Mouse (Mus musculus) ES-E14 (cell line): ENCODE measurements around the gene Scel.

Source experiments
- CHD2 ChIP-seq: IDR thresholded peaks from 2 replicates; pipeline ENCODE4 v1.6.1; 2014; ENCODE audit warnings: mild to moderate bottlenecking, low read depth, low read length, inconsistent platforms
- ZC3H11A ChIP-seq: IDR thresholded peaks from 2 replicates; pipeline ENCODE4 v1.6.1; 2012; ENCODE audit warnings: low read depth, mild to moderate bottlenecking, inconsistent platforms, low read length, borderline replicate concordance
- ZNF384 ChIP-seq: IDR thresholded peaks from 2 replicates; pipeline ENCODE4 v1.6.1; 2012; ENCODE audit warnings: low read depth, low read length, inconsistent platforms

DNA sequence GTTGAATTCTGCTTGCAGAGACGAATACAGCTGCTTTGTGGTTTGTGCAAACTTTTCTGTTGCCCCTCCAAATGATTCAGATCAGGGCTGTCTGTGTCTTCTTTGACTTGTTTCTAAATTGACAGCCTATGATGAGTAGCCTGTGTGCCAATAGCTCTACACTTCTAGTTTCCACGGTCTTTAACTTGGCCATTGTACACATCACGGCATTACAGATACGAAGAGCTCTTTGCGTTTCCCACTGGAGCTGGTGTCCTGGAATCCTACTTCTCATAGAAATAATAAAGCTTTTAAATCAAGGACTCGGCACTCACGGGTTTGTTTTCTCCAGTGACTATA is 300 bp downstream of the Scel start:
- no peak for TF ChIP-seq ZNF384
- no peak for TF ChIP-seq ZC3H11A
- no peak for TF ChIP-seq CHD2
